8 mouse cellular contexts compared by ENCODE assay signal in the genomic region with DNA sequence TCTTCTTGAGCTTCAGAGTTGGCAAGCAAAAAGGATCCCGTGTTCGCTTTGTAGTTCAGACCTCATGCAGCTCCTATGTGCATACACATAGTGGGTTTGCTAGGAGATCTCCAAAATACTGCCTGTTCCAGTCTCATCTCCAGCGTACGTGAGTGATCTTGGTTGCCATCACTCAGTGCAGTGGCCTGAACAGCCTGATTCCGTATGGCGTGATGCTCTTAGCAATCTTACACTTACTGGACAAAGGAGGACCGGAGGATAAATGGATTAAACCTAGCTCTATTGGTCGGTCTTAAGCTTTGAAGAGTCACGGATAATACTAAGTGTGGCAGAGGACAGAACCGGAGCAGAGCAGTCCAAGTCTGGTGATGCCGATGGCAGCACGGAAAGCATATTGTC. TPM values are rescaled to one million over a fixed set of nuclear protein-coding genes. Genes with fewer than 3 reads are reported as not detected.
A peak's percentile ranks its signal among the peaks of the same experiment; 100 is the strongest.
DNase-seq lines count a peak whose midpoint lies in the region; ATAC-seq lines count a peak whose summit lies in the region.

No protein-coding gene starts in this region.

- H3K4me3 ChIP-seq in kidney, embryonic 16.5 days (ENCODE audit: low read length): peak overlapping the region; percentile 69
- H3K4me3 ChIP-seq in hindbrain, embryonic 15.5 days: peak overlapping the region; percentile 75
- peak overlapping the region; percentile 70 for H3K4me3 ChIP-seq in midbrain, embryonic 13.5 days (replicated peaks)

- no peaks in the 10 kb centered on the region for H3K9me3 ChIP-seq in kidney, embryonic 16.5 days (ENCODE audit: low read length)
- no peaks in the 10 kb centered on the region for H3K9me3 ChIP-seq in hindbrain, embryonic 15.5 days
- H3K9me3 ChIP-seq in midbrain, embryonic 13.5 days: no peaks in the 10 kb centered on the region

- H3K4me1 ChIP-seq in kidney, embryonic 16.5 days (ENCODE audit: insufficient read depth, low read length): peaks cover 5% of the 10 kb centered on the region; the same call in 1 of the 2 replicates
- peaks cover 10% of the 10 kb centered on the region for H3K4me1 ChIP-seq in hindbrain, embryonic 15.5 days (replicated peaks)
- peaks cover 11% of the 10 kb centered on the region for H3K4me1 ChIP-seq in midbrain, embryonic 13.5 days (replicated peaks)

- peak; percentile 66 for ATAC-seq in kidney, embryonic 16.5 days (ENCODE audit: low FRiP score, low TSS enrichment)
- ATAC-seq in common myeloid progenitor, adult 5-6 weeks (replicated peaks; ENCODE audit: low read depth, poor library complexity, severe bottlenecking): peak; percentile 4
- no peak for ATAC-seq in hindbrain, embryonic 15.5 days (ENCODE audit: low FRiP score, low read depth)
- peak; percentile 80 for ATAC-seq in midbrain, embryonic 13.5 days
- ATAC-seq in granulocyte monocyte progenitor cell, adult 5-6 weeks (replicated peaks; ENCODE audit: poor library complexity, severe bottlenecking): no peak

- peak overlapping the region; percentile 87 for H3K27ac ChIP-seq in kidney, embryonic 16.5 days (ENCODE audit: low read length)
- H3K27ac ChIP-seq in hindbrain, embryonic 15.5 days (replicated peaks): peak overlapping the region; percentile 79
- H3K27ac ChIP-seq in midbrain, embryonic 13.5 days: peak overlapping the region; percentile 84

- H3K27me3 ChIP-seq in kidney, embryonic 16.5 days (ENCODE audit: insufficient read depth, low read length): no peaks in the 10 kb centered on the region
- no peaks in the 10 kb centered on the region for H3K27me3 ChIP-seq in hindbrain, embryonic 15.5 days
- H3K27me3 ChIP-seq in midbrain, embryonic 13.5 days: peaks cover 2% of the 10 kb centered on the region; the same call in 1 of the 2 replicates

- no peak for DNase-seq in kidney, postnatal 25 days
- no peak for DNase-seq in ovary, postnatal 36 days (ENCODE audit: low spot score)
- no peak for DNase-seq in gastrocnemius, adult 8-10 months (ENCODE audit: low spot score in 2 of 2)

- WGBS in kidney, embryonic 16.5 days: 14% methylated on average over 12 of the region's 12 CpGs
- WGBS in hindbrain, embryonic 15.5 days: 11% methylated on average over 12 of the region's 12 CpGs
- 8% methylated on average over 12 of the region's 12 CpGs for WGBS in midbrain, embryonic 13.5 days

- peaks cover 21% of the 10 kb centered on the region for H3K36me3 ChIP-seq in kidney, embryonic 16.5 days (ENCODE audit: insufficient read depth, low read length)
- H3K36me3 ChIP-seq in hindbrain, embryonic 15.5 days: peaks cover 4% of the 10 kb centered on the region; the same call in 1 of the 2 replicates
- H3K36me3 ChIP-seq in midbrain, embryonic 13.5 days: peaks cover 15% of the 10 kb centered on the region

- H3K4me2 ChIP-seq in kidney, embryonic 16.5 days (replicated peaks; ENCODE audit: low read depth, low read length): peak overlapping the region; percentile 95
- peak overlapping the region; percentile 82 for H3K4me2 ChIP-seq in hindbrain, embryonic 15.5 days
- H3K4me2 ChIP-seq in midbrain, embryonic 13.5 days (replicated peaks): peak overlapping the region; percentile 77

- peak overlapping the region; percentile 82 for H3K9ac ChIP-seq in kidney, embryonic 16.5 days (replicated peaks; ENCODE audit: low read length)
- peak overlapping the region; percentile 68 for H3K9ac ChIP-seq in hindbrain, embryonic 15.5 days
- H3K9ac ChIP-seq in midbrain, embryonic 13.5 days (replicated peaks): peak overlapping the region; percentile 82

RNA-seq across cellular contexts. Expression of a gene that starts 0.6 kb away (rescaled TPM):
- 36.7 and 38.1 TPM in 2 replicates for polyA plus RNA-seq in kidney, embryonic 16.5 days (2015; fragmentation: Nextera tagmentation; extraction: Ambion mirVana)
- 23.6 and 34.8 TPM in 2 replicates for total RNA-seq in common myeloid progenitor, adult 5-6 weeks (2017)
- 13.6 and 13.7 TPM in 2 replicates for polyA plus RNA-seq in hindbrain, embryonic 15.5 days (2015; fragmentation: Nextera tagmentation; extraction: Ambion mirVana)
- 12.9 and 13.8 TPM in 2 replicates for polyA plus RNA-seq in midbrain, embryonic 13.5 days (2015; fragmentation: Nextera tagmentation; extraction: Ambion mirVana)
- total RNA-seq in gastrocnemius, adult 8-10 months (2022): 10 to 100 TPM; 11.1 to 12.4 (median 11.8) TPM
- 34.0 and 37.8 TPM in 2 replicates for total RNA-seq in granulocyte monocyte progenitor cell, adult 5-6 weeks (2014; fragmentation: Nextera tagmentation)
- total RNA-seq in granulocyte monocyte progenitor cell, adult 5-6 weeks (2017): 40.2 and 40.5 TPM in 2 replicates

RNA-seq across cellular contexts. Expression of a gene that starts 22.7 kb away (rescaled TPM):
- polyA plus RNA-seq in kidney, embryonic 16.5 days (2015; fragmentation: Nextera tagmentation; extraction: Ambion mirVana): not detected in 2 replicates
- 0.05 TPM in 1 of 2 replicates, not detected in the other for total RNA-seq in common myeloid progenitor, adult 5-6 weeks (2017)
- polyA plus RNA-seq in hindbrain, embryonic 15.5 days (2015; fragmentation: Nextera tagmentation; extraction: Ambion mirVana): 0.20 TPM in 1 of 2 replicates, not detected in the other
- polyA plus RNA-seq in midbrain, embryonic 13.5 days (2015; fragmentation: Nextera tagmentation; extraction: Ambion mirVana): not detected in 2 replicates
- not detected for total RNA-seq in gastrocnemius, adult 8-10 months (2022)
- total RNA-seq in granulocyte monocyte progenitor cell, adult 5-6 weeks (2014; fragmentation: Nextera tagmentation): not detected in 2 replicates
- total RNA-seq in granulocyte monocyte progenitor cell, adult 5-6 weeks (2017): 0.67 TPM in 1 of 2 replicates, not detected in the other

RNA-seq across cellular contexts. Expression of a gene that starts 29.9 kb away (rescaled TPM):
- 22.0 and 23.5 TPM in 2 replicates for polyA plus RNA-seq in kidney, embryonic 16.5 days (2015; fragmentation: Nextera tagmentation; extraction: Ambion mirVana)
- 65.8 and 88.0 TPM in 2 replicates for total RNA-seq in common myeloid progenitor, adult 5-6 weeks (2017)
- 21.5 and 23.0 TPM in 2 replicates for polyA plus RNA-seq in hindbrain, embryonic 15.5 days (2015; fragmentation: Nextera tagmentation; extraction: Ambion mirVana)
- polyA plus RNA-seq in midbrain, embryonic 13.5 days (2015; fragmentation: Nextera tagmentation; extraction: Ambion mirVana): 21.7 and 23.8 TPM in 2 replicates
- total RNA-seq in gastrocnemius, adult 8-10 months (2022): 10 to 100 TPM; 45.5 to 56.2 (median 51.0) TPM
- total RNA-seq in granulocyte monocyte progenitor cell, adult 5-6 weeks (2014; fragmentation: Nextera tagmentation): 30.3 and 40.0 TPM in 2 replicates
- total RNA-seq in granulocyte monocyte progenitor cell, adult 5-6 weeks (2017): 48.0 and 55.6 TPM in 2 replicates

Comparison
In these comparisons a context has a peak if more than half of its experiments do, and no peak if none do; other contexts are left out.
1. ATAC-seq: peak in kidney, embryonic 16.5 days (single experiment), common myeloid progenitor, adult 5-6 weeks (single experiment) and midbrain, embryonic 13.5 days (single experiment); none in hindbrain, embryonic 15.5 days (single experiment) and granulocyte monocyte progenitor cell, adult 5-6 weeks (single experiment).
2. Peak in every context shown above with its lines, with median percentiles within 50 percentile points of each other: H3K27ac ChIP-seq, H3K4me2 ChIP-seq, H3K4me3 ChIP-seq and H3K9ac ChIP-seq.